Mouse (Mus musculus): ENCODE data around the gene Podxl2. TPM values are rescaled to one million over a fixed set of nuclear protein-coding genes. Genes with fewer than 3 reads are reported as not detected.

Podxl2 gene
- total RNA-seq, 2 experiments from 2014 or later = 49.9 to 54.8 TPM

GRCm38 (mm10) chr6:88847571-88847970, 27.3 kb downstream of the Podxl2 start:
- intact Hi-C loops (cut with DNase I) = no loop called here
- DNase-seq = no peak

- intact Hi-C loops (cut with DNase I) = no loop called here
- no peak for DNase-seq
Observed at GRCm38 (mm10) chr6:88844901-88845565, 29.8 kb downstream of the Podxl2 start.

GRCm38 (mm10) chr6:88843781-88844725, 30.8 kb downstream of the Podxl2 start:
- intact Hi-C loops (cut with DNase I) = no loop called here
- DNase-seq = no peak

- intact Hi-C loops (cut with DNase I) = no loop called here
- DNase-seq = no peak
Observed at GRCm38 (mm10) chr6:88843241-88843640, 31.6 kb downstream of the Podxl2 start.

- intact Hi-C loops (cut with DNase I) = no loop called here
- DNase-seq = no peak
Observed at GRCm38 (mm10) chr6:88842731-88843151, 32.1 kb downstream of the Podxl2 start.

GRCm38 (mm10) chr6:88841781-88842689, 32.8 kb downstream of the Podxl2 start, which contains the start of gene Abtb1:
Gene Abtb1, minus strand, starts transcription at chr6:88841984.
- intact Hi-C loops (cut with DNase I) = no loop called here
- DNase-seq = peak; percentile 100

GRCm38 (mm10) chr6:88841514-88841780, 33.4 kb downstream of the Podxl2 start:
- intact Hi-C loops (cut with DNase I) = no loop called here
- no peak for DNase-seq

- DNase-seq = no peak
- intact Hi-C loops (cut with DNase I) = no loop called here
Observed at GRCm38 (mm10) chr6:88840791-88841513, 33.9 kb downstream of the Podxl2 start.

- no peak for DNase-seq
- intact Hi-C loops (cut with DNase I) = no loop called here
Observed at GRCm38 (mm10) chr6:88840211-88840610, 34.6 kb downstream of the Podxl2 start.

- DNase-seq = no peak
- intact Hi-C loops (cut with DNase I) = no loop called here
Observed at GRCm38 (mm10) chr6:88839135-88839970, 35.5 kb downstream of the Podxl2 start.

- intact Hi-C loops (cut with DNase I) = no loop called here
- DNase-seq = no peak
Observed at GRCm38 (mm10) chr6:88838613-88839012, 36.2 kb downstream of the Podxl2 start.

GRCm38 (mm10) chr6:88837999-88838398, 36.8 kb downstream of the Podxl2 start:
- intact Hi-C loops (cut with DNase I) = no loop called here

GRCm38 (mm10) chr6:88836178-88836819, 38.5 kb downstream of the Podxl2 start:
- DNase-seq = peak in 1 of 2 experiments; percentile 20
- intact Hi-C loops (cut with DNase I) = no loop called here

More at GRCm38 (mm10) chr6:88837999-88838398, 36.8 kb downstream of the Podxl2 start:
- DNase-seq = no peak

GRCm38 (mm10) chr6:88835047-88835446, 39.8 kb downstream of the Podxl2 start:
- intact Hi-C loops (cut with DNase I) = no loop called here
- peak in 1 of 2 experiments; percentile 9 for DNase-seq

GRCm38 (mm10) chr6:88833340-88834140, 41.3 kb downstream of the Podxl2 start:
- peak in 1 of 2 experiments; percentile 46 for DNase-seq
- intact Hi-C loops (cut with DNase I) = loop anchor here (5.0 kb wide), 1 partner anchor 271 kb away; no protein-coding TSS in a partner anchor

GRCm38 (mm10) chr6:88832663-88833062, 42.2 kb downstream of the Podxl2 start:
- intact Hi-C loops (cut with DNase I) = loop anchor here (5.0 kb wide), 1 partner anchor 270 kb away; no protein-coding TSS in a partner anchor

GRCm38 (mm10) chr6:88831456-88831855, 43.4 kb downstream of the Podxl2 start:
- peak; percentile 65 to 71 for DNase-seq
- intact Hi-C loops (cut with DNase I) = loop anchor here (5.0 kb wide), 1 partner anchor 269 kb away; no protein-coding TSS in a partner anchor

More at GRCm38 (mm10) chr6:88832663-88833062, 42.2 kb downstream of the Podxl2 start:
- DNase-seq = peak in 1 of 2 experiments; percentile 21

All from heart, postnatal 10 days (tissue).